Mouse (Mus musculus) lung, postnatal 0 days (tissue): ENCODE measurements at regions not wholly inside any gene's neighbourhood (a gene's known extent, or its start where the extent isn't known, plus 50 kb on each side); places are given as distances from the start of the nearest gene placed in this dataset.

ENCODE experiments used
- CTCF ChIP-seq: IDR thresholded peaks from 2 replicates; pipeline ENCODE4 v1.5.1; 2016; ENCODE audit warnings: antibody characterized with exemption, mild to moderate bottlenecking
- EP300 ChIP-seq: IDR thresholded peaks from 2 replicates; pipeline ENCODE4 v1.6.1; 2016; ENCODE audit warnings: antibody characterized with exemption, mild to moderate bottlenecking, control low read depth

- no peak for TF ChIP-seq CTCF
- TF ChIP-seq EP300: no peak
Measured at GRCm38 (mm10) chr15:96135250-96135731, 152.0 kb upstream of the Arid2 start.
